Mouse (Mus musculus): ENCODE results near the gene Gcgr.
"Not testable (repeated sequence)": the region's sequence is repeated elsewhere in the genome, so short reads cannot be mapped to it uniquely, and the experiment has no call there.

Gene Gcgr

GRCm38 (mm10) chr11:120572752-120573584 lies 42.5 kb downstream of the Gcgr start, which contains the start of gene P4hb:
P4hb (minus strand) TSS chr11:120573253.
- DNase-seq = peak; percentile 100

DNA sequence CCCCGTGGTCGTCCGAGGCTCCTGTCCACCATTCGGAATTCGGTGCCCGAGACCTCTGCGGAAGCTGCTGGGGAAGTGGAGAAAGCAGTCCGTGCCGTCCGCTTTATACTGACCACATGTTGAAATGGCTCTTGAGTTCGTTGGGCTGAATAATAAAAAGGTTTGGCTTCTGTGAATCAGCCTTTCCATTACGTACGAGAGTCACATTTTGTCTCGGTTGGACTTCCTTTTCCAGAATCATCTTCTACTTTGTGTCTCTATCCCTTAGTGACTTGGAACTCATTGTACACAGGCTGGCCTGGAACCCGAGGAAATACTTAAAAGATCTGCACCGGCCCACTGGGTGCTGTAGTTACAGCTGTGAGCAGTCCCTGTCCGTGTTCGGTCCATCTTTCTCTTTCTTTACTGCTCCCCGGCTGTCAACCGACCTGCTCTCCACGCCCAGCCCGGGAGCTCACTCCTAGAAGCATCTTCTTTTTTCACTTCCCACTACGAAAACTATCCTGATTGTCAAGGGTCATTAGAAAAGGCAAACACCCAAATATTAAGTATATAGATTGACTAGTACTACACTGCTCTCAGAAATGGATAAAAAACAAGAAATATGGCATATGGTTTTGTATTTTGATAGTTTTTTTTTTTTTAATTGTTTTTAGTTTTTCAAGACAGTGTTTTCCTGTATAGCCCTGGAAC lies 43.2 kb downstream of the Gcgr start:
- no peak for DNase-seq

GRCm38 (mm10) chr11:120574278-120574600 lies 43.7 kb downstream of the Gcgr start:
- DNase-seq = no peak

DNA sequence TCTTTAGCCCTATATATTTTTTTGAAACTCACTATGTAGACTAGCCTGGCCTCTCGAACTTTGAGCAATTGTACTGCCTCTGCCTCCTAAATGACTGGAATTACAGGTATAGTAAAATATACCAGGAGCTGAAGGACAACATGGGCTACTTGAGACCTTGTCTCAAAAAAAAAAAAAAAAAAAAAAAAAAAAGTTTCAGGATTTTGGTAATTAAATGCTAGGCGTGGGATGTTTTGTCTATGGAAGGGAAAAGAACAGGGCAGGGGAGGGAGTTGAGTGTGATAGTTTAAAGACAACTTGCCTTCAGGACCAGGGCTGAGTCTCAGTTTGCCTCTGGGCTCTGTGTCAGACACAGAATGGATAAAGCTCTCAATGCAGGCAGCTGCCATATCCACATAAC lies 44.5 kb downstream of the Gcgr start:
- DNase-seq = no peak

- DNase-seq = no peak
These were observed 45.4 kb downstream of the Gcgr start for GRCm38 (mm10) chr11:120575940-120576339.

DNA sequence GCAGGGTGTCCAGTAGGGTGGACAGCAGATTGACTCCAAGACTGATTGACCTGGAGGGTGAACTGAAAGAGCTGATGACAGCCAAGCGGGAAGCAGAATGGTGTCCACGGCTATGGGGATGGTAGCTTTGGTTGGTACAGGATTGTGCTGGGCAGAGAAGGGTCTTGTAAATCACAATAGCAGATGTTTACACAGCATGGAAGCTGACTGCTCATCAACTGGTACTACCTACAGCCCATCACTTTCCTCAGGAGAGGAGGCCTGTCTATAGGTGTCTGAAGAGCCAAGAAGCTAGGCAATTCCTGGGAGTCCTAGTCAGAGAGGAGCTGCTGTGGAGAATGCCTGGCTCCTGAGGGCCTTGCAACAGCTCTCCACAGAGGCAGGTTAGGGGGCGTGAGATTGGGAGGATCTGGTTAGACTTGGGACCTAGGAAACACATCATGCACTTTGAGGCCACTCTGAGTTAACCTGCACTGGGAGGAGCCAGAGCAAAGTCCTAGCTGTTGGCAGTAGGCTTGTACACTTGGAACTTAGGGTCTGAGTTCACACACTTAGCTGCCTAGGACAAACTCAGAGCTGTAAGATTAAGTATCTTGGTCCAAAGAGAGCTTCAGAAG lies 46.0 kb downstream of the Gcgr start:
- DNase-seq = peak; percentile 85 to 91

DNA sequence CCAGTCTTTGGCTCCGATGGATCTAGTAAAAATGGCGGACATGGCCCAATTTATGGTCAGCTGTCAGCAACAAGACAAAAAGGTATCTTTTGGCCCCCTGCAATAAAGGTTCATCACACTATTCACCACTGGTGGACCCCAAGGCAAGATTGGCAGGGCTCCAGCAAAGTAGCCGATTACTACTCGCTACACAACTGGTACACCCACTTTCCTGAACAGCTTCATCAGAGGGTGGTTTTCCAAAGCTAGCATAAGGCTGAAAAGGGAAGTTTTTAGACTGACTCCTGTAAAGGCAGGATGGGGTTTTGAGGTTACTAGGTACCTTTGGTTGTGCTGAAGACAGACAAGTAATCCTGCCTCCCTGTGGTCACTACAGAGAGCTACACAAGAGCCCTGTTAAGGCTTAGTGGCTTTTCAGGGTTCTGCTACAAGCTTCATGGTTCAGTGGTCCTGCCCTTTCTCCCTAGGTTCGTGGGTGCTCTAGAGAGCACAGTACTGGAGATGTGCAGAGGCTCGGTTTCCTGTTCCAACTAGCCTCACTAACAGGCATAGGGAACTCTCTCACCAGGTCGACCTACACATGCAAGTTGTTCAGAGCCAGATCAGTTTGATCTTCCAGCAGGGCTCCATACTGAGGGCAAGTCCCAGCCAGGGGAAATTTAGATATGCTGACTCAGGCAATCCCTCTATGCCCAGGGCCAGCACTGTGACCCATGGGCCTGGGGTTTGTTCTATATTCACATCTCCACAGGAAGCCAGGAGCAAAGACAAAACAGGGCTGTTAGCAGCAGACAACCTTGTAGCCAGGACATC lies 46.9 kb downstream of the Gcgr start:
- peak; percentile 66 to 75 for DNase-seq

GRCm38 (mm10) chr11:120578024-120578693 lies 47.7 kb downstream of the Gcgr start:
- DNase-seq = peak; percentile 60

GRCm38 (mm10) chr11:120578694-120579243 lies 48.3 kb downstream of the Gcgr start:
- DNase-seq = peak in 1 of 2 experiments; percentile 27

GRCm38 (mm10) chr11:120579316-120580107 lies 49.0 kb downstream of the Gcgr start:
- peak; percentile 59 to 79 for DNase-seq

DNA sequence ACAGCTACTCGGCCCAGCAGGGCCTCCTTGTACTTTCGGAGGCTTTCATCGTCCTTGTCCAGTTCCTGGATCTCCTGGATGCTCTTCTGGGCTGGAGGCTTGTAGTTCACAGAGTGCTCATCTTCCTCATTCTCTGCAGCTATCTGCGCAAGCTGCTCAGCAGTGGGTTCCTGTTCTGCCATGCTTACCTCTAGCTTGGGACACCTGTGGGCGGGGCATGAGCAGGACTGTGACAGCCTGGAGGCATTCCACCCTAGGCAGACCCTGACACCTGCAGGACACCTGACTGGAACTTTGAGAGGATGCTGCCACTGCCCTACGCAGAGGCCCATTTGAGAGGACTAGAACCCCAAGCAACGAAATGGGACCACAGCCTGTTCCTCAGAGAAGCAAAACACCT lies 49.7 kb downstream of the Gcgr start:
- DNase-seq = peak; percentile 43 to 49

GRCm38 (mm10) chr11:120580871-120581331 lies 50.4 kb downstream of the Gcgr start:
- peak in 1 of 2 experiments; percentile 33 for DNase-seq

GRCm38 (mm10) chr11:120581490-120582267 lies 51.2 kb downstream of the Gcgr start, which contains the start of gene Arhgdia:
Arhgdia (minus strand) TSS chr11:120581624.
- peak; percentile 76 to 85 for DNase-seq

- DNase-seq = peak; percentile 36 to 63
These were observed 51.9 kb downstream of the Gcgr start for GRCm38 (mm10) chr11:120582268-120582981.

DNA sequence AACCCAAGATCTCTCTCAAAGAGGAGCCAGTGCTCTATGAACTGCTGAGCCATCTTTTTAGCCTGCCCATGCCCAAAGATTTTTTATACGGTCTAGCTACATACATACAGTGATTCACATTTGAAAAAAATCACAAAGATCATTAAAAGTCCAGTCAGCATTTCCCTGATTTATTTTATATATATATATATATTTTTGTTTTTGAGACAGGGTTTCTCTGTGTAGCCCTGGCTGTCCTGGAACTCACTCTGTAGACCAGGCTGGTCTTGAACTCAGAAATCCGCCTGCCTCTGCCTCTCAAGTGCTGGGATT lies 52.4 kb downstream of the Gcgr start:
- DNase-seq = not testable (repeated sequence)

DNA sequence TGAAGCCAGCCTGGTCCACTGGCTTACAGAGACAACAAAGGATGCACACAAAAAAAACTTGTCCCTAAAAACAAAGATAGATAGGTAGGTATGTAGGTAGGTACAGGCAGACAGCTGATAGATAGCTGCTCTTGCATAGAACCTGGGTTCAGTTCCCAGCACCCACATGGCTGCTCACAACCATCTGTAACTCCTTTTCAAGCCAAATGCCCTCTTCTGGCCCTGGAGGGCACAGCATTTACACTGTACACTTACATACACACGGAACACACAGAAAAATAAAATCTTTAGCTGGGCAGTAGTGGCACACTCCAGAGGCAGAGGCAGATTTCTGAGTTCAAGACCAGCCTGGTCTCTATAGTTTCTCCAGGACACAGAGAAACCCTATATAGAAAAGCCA lies 53.4 kb downstream of the Gcgr start:
- no peak for DNase-seq

GRCm38 (mm10) chr11:120588531-120588930 lies 58.0 kb downstream of the Gcgr start:
- no peak for DNase-seq
